Mouse (Mus musculus): ENCODE results near the gene Lrrc36.
A peak's percentile ranks its signal among the peaks of the same experiment; 100 is the strongest.

Lrrc36 gene

DNA sequence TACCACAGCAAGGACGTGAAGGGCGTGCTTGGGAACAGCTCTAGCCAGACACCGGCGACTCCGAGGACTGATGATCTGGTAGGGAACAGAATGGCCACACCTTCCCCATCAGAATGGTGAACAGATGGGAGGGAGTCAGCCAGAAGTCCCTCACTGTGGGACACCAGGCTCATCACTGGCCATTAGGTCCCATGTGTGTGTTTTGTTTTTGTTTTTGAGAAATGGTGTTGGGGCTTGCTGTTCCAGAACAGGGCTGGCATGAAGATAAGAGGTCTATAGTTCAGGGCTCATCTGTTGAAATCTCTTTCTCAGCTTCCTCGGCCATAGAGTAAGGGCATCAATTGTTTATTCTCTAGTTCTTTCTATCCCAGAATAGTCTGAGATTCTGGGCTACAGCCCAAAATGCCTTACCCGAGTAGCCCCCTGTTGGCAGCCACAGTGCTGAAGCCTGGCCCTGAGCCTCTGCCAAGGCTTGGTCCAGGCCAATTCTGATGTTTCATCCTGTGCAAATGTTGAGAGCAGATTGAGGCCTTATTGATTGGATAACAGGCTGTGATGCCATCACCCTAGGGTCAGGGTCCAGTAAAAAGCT lies 53.4 kb downstream of the Lrrc36 start:
- peak; percentile 82 for DNase-seq (ENCODE audit: low spot score)

DNA sequence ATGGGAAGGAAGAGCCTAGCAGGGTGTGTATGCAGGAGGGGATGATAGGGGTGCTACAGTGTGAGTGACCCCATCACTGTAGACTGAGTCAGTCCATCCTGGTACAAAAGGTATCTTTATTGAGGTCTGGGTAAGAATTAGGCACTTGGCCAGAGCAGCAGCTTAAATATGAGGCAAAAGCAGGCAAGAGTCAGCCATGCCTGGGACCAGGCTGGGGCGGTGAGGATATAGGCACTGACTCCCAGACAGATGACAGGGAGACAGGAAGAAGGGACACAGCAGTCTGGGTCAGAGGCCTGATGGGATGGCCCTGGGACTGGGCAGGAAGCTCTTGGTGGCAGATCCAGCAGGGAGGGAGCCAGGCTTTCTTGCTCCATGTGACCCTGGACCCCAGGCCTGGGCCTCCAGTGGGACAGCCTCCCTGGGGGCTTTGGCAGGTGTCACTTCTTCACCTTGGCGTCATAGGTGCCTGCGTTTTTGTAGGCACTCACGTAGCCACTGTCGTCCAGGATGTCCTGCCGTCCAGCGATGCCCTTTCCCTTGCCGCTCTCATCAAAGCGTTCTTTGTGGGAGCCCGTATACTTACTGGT lies 54.1 kb downstream of the Lrrc36 start:
- no peak for DNase-seq (ENCODE audit: low spot score)

DNA sequence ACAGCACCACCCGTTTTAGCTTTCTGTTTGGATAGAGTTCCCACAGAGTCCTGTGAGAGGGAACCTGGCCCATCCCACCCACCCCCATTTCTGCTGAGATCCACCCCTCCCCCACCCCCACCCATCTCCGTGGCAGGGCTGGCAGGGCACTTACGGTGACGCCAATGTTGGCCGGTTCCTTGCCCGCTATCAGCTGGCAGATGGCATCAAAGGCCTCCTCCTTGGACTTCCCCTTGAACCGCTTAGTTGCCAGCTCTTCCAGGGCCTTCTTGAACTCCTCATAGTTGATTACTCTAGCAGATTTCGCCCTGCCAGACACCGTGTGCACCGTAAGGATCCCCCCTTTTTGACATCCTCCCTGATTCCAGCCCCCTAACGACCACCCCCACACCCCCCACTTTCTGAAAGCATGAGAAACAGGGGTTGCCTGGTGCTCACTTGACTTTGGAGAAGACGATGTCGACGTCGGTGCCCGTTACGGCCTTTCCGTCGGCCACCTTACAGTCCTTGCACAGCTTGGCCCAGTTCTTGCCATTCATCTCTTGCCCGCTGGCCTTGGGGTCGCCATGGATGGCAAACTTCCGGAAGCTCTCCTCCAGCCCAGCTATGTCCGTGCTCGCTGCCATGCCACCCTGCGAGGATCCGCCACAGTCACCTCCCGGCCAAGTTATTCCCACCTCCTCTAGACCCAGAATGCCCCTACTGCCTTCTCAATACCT lies 54.8 kb downstream of the Lrrc36 start:
- no peak for DNase-seq (ENCODE audit: low spot score)

DNA sequence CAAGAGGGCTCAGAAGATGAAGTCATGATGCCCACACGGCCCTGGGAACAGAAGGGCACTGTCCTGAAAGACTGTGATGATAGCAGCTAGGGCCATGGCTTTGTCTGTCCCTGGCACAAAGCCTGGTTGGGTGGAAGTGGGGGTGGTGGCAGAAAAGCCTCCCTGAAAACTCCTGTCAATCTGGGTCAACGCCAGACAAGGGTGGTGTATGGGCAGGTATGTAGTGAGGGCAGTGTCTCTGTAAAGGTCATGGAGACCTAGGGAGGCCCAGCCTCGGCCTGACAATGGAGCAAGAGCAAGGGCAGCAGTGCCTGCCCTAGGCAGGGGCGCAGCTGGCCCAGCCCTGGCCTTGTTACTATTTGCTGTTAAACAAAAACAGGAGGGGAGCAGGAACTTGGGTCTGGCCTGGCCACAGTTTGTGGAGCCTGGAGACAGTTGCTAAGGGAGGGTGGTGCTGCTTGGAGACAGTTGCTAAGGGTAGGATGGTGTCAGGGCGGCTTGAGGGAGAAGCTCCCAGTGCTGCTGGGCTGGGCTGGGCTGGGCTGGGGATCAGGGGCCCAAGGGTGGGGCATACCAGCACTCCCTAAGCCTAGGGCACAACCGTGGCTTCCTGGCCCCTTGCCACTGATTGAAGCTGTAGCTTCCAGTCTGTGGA lies 55.8 kb downstream of the Lrrc36 start:
- DNase-seq (ENCODE audit: low spot score), result peak; percentile 61

DNA sequence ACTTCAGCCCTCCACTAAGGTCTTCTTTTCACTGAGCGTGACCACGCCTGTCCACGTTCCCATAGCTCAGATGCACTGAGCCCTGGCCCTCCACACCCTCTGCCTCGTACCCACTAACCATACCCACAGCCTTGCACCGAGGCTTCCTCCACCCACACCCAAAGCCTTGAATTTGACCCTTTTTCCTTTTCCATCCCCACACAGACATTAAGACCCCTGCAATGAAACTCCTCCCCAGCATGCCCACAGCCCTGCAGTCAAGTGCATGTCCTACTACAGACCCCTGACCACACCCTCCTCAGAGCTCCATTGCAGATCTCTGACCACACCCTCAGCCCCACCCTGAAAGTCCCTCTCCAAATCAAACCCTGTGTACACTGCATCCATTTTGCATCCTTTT lies 56.4 kb downstream of the Lrrc36 start:
- DNase-seq (ENCODE audit: low spot score), result no peak

DNA sequence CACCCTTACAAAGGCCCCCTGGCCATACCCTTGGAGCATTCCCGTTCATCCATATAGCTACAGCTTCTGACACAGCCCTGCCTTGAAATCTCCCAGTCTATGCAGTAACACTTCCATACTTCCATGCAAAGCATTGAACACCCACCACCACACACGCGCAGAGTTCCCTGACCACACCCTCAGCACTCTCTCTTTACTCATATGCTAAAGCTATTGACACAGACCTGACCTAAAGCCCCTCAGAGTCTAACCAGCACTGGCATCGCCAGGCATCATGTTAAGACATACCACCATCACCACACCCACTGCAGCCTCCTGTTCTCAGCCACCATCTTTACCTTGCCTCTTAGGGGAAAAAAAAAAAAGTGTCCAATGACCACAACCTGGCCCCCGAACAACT lies 56.9 kb downstream of the Lrrc36 start:
- no peak for DNase-seq (ENCODE audit: low spot score)

DNA sequence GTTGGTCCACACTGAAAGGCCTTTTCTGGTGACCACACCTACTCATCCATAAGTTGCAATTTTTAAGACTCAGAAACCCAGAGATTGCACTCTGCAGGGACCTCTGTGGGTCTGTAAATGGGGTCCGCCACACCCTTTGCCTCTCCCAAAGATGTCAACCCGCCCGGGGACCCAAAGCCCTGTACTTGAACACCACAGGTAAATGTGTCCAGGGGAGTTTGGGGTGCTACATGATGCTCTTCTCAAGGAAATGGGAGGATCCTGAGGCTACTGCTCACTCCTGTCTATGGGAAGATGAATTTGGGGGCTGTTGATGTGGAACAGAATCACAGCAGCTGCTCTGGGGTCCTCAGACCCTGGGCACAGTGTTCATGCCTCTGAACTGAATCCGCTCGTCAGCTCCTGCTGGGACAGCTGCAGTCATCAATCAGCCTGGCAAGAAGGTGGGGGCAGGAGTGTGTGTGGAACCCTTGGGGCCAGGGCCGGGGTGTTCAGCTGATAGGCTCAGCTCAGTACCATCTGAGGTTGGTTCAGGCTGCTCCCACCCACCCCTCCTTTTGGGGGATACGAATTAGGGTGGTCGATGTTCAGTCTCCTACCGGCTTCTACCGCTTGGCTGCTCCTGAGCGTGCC lies 57.4 kb downstream of the Lrrc36 start:
- no peak for DNase-seq (ENCODE audit: low spot score)

DNA sequence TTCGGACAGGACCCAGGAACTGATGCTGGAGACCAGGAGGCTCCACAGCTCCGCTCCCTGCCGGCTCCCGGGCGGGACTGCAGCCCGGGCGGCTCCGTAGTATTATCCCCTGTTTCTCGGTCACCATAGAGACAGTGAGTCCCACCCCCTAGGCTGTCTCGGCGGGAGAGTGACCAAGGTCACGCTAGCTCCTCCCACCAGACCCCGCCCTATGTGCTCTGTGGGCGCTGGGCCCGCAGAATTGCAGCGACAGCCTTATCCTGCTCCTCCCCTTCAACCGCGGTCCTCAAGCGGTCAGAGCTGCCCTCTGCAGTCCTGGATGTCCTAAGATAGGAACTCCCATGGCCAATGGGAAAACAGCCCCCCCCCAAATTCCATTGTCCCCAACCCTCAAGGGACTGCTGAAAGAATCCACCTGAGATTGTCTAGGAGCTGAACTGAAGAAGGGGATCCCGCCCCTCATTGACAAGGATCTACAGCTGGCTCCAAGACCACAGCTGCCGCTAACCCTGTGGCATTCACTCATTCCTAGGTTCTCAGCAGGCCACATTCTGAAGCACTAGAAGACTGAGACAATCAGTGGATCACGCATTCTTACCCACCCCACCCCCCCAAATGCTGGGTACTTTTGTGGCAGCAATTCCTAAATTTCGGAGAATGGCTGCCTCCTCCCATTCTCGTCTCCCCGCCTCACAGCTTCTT lies 58.1 kb downstream of the Lrrc36 start, which contains the start of gene Tppp3:
TSS of gene Tppp3 (minus strand) at position 213 of the 702 bp plus-strand sequence.
- peak; percentile 90 for DNase-seq (ENCODE audit: low spot score)

DNA sequence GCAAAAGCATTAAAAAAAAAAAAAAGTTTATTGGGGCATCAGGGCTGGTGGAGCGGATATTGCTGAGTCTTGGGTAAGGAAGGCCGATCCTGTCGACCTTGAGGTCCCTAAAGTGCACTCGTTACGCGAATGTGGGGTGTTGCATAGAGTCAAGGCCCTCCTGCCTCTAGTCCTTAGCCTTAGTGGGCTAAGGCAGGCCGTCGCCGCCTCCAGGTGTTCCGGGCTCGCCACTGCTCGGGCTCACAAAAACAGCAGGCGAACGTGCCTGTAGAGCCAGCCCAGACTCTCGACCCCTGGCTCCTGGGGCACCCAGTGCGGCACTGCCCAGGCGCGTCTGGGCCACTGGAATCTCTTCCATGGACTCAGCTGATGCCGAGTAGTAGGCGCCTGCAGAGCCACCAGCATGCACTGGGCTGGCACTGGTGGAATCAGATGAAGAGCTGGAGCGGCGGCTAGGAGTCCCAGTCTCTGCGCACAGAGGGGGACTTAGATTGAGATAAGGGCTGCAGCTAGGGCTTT lies 59.1 kb downstream of the Lrrc36 start:
- DNase-seq (ENCODE audit: low spot score), result no peak

DNA sequence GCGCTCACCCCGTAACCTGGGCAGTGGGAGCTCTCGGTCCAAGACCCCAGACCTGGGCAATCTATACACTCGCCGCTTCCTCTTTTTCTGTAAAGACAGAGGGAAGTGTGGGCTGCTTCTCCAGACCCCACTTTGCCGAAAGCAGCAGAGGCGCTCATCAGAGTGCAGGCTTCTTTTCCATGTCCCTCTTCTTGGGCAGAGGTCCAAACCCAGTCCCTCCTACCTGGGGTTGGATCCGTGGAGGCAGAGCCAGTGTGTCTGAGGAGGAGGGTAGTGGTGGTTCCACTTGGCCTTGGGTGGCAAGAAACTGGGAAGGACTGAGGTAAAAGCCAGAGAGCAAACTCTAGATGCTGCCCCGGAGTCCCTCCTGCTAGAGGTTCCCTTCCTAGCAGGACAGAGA lies 59.6 kb downstream of the Lrrc36 start:
- DNase-seq (ENCODE audit: low spot score), result no peak

DNA sequence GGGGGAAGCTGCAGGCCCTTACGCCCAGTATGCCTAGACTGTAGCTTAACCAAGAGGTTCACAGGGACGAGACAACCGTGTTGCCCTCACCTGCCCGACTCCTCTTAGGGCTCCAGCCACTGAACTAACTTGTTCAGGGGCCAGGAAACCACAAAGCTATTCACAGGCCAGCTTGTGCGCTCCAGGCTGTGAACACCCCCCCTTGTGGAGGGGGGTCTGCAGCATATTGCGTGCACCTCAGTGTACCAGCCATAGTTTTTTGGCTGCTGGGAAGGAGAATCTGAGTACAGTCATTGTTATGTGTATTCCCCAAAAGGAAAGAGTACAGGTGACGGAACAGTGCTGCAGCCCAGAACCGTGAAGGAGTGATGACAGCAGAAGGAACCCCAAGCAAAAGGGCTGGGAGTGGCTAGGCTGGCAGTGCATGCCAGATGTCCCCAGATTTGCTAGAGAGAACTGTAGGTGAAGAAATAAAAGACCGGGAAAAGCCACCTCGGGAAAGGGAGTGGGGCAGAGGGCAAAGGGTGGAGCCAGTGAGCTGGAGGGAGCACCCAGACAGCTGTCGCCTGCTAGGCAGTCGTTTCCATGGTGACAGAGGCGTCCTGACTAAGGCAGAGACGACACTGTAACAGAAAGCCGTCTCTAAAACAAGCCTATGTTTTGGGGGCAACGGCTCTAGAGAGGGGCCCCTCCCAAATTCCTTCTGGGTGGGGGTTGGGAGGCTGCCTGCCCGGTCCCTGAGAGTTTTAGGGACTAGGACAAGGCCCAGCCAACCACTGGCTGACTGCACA lies 60.6 kb downstream of the Lrrc36 start:
- no peak for DNase-seq (ENCODE audit: low spot score)

DNA sequence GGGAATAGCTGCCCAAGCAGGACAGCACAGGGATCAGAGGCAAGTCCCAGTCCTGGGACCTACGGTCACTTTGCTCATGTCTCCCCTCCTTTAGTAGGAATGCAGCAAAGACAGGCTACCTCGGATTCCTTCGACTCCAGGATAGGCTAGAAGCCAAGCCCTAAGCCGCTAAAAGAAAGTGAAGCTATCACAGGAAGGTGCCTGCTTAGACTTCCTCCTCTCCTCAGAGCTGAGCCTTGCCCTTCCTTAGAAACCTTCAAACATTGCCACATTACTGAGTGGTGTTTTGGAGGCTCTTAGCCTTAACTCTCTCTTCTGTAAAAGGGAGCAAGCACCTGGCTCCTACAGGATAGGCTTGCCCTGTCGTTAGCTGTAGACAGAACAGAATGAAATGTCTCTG lies 61.3 kb downstream of the Lrrc36 start:
- DNase-seq (ENCODE audit: low spot score), result no peak

DNA sequence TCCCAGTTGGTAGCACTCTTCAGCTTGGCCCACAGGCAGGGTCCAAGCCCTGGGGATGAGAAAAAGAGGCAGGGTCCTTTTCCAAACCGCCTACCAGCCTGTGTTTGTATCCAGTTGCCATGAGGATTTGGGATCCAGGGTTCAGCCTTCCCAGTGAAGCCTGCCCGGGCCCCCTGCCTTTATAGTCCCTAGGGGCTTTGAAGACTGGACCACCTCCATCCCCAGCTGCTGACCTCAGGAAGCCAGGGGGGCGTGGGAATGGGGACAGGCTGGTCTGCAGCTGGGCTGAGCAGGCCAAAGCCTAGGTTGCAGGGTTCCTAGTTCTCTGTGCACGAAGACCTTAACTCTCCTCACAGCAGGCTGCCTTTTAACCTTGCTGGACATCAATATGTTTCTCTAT lies 61.9 kb downstream of the Lrrc36 start:
- no peak for DNase-seq (ENCODE audit: low spot score)

DNA sequence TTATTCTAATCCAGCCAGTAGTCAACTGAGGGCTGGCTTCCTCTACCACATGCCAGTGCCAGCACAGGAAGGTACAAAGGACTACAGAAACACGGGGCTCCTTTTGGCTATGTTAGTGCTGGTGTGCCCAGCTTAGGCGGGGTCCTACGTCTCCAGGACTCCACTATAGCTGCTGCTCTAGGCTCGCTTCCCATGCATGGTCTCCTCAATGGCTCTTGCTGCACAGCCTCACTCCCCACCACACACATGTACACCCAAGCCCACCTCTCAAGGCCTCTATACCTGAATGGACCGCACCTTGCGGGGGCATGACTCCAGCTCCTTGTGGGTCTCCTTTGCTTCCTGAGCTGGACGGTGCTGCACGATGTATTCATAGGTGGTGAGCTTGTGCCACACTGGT lies 62.4 kb downstream of the Lrrc36 start:
- no peak for DNase-seq (ENCODE audit: low spot score)

DNA sequence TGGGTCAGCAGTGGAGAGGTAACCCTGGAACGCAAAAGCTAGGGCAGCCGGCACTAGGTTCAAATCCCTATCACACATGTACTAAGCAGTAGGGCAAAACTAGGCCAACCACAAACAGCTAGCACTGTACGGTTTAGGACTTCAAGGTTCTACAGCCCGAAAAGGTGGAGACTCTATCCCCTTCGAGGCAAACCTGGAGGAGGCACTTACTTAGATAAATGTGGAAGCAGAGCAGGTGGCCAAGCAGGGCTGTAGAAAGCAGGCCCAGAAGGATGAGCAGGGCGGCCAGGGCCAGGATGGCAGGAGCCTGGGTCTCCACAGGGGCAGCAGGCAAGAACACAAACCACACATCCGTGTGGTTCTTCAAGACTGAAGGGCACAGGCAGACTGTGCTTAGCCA lies 62.8 kb downstream of the Lrrc36 start:
- DNase-seq (ENCODE audit: low spot score), result no peak

DNA sequence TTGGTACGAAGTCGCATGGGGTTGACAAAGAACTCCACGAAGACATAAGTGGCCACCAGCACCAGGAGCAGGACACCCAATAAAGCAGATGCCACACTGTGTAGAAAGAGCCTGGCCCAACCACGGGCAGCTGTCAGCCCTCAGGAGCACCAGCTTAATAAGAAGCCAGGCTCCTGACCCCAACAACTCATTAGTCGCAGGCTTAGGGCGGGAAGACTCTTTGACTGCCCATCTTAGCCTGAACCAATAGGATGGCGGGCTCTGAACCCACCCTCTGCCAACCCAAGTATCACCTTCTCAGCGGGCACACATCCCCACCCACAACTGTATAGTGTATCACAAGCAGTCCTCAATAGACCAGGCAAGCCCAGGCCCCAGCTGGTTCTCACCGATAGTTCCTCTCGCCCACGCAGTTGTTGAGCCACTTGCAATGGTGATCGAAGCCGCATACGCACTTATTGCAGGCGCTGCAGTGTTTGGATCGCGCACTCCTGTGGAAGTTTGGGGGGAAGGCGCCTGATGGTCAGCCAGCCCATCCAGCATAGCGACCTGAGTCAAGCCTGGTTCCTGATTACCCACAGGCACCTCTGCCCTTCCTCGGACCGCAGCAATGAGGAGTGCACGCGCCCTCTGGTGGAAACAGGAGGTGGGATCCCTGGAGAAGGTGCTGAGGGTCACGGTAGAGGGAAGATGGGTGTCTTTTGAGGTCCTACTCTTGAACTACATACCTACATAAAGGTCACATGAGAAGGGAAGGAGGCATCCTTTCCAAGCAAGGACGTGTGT lies 63.5 kb downstream of the Lrrc36 start:
- DNase-seq (ENCODE audit: low spot score), result no peak

DNA sequence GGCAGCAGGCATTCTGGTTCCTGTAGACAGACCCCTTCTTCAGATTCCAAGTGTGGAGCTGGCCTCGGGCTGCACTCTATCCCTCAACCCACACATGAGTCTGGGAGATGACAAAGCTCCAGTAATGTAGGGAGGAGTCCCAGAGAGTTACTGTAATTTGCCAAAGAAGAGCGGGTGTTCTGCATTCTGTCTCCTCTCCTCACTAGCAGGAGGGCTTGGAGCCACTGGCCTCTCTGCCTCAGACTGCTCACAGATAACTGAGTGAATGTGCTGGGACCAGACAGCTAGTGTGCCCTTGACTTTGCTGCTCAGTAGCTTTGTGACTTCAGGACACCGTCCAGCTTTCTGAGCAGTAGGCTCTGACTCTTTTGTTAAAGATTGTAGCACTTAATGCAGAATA lies 64.4 kb downstream of the Lrrc36 start:
- DNase-seq (ENCODE audit: low spot score), result no peak

DNA sequence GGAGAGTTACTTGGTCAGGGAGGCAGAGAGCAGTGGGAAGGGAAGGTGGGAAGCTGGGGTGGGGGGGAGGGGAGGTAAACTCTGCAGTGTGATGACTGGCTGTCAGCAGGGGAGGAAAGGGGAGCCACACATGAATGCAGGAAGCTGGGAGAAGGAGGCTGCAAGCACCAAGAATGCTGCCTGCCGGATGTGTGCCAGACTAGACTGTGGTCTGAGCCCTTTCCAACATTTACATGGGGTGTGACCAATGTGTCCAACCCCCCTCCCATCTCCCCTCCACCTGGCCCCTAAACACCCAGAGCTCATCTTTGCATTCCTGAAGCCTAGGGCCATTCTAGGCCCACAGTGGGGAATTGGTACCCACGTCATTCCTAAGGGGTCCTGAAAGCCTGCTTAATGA lies 67.6 kb downstream of the Lrrc36 start:
- DNase-seq (ENCODE audit: low spot score), result no peak

DNA sequence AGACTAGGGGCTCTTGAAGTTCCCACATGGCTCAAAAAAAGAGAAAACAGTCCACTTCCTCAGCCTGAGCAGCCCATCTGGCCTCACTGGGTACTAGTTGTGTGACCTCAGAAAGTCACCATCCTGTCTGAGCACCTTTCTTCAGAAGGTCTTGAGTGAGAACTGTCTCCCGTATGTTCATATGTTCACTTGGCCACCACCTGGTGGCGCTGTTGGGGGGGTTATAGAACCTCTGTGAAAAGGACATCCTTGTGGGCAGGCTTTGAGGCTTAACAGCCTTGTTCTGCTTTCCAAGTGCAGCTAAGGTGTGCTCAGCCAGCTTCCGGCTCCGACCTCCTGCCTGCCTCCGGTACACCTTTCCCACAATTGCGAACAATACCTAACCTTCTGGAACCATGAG lies 68.1 kb downstream of the Lrrc36 start:
- no peak for DNase-seq (ENCODE audit: low spot score)

DNA sequence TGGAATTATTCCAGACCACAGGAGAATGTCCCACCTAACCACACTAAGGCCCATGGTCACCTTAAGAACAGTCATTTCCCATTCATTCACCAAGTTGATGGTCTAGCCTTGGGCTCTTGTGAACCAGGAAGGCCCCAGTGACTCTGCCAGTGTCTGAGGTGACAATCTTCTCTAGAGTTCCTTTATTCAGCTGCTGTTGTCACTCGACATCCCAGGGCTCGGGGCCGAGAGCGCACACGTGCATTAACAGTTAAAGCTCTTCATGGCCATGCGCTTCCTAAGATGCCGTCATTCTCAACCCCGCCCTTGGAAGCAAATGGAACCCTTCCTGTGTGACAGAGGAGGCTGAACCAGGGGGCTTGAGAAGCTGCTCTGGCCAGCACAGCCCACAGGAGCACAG lies 68.8 kb downstream of the Lrrc36 start:
- DNase-seq (ENCODE audit: low spot score), result no peak

All from layer of hippocampus, adult 11-12 months (tissue).